Mouse (Mus musculus) gastrocnemius, adult 18-20 months (tissue): ENCODE measurements at regions not wholly inside any gene's neighbourhood (a gene's known extent, or its start where the extent isn't known, plus 50 kb on each side); places are given as distances from the start of the nearest gene placed in this dataset.

Source experiments
- DNase-seq: peaks from one replicate; pipeline ENCODE4 v3.0.0; 2021; ENCODE audit warnings: low spot score

- no peak for DNase-seq
These were observed 1402.3 kb upstream of the Lrrc6 start for GRCm38 (mm10) chr15:67902982-67903381.

- peak; percentile 75 for DNase-seq
These were observed 1400.5 kb upstream of the Lrrc6 start for GRCm38 (mm10) chr15:67901191-67901601.

DNA sequence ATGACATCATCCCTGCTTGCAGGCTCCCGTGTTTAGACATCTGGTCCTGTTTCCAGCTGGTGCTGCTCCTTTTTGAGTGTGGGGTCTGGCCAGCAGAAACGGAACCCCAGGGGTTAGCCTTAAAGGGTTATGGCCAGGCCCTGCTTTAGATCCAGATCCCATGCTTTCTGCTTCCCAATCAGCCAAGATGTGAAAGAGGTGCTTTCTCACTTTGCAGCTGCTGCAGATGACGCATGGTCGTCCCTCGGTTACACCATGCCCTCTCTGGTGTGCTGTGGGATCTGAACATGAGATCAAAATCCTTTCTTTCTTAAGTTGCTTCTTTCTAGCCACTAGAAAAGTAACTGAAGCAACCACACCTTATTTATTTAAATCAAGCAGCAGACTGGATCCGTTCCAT is 1399.1 kb upstream of the Lrrc6 start:
- DNase-seq: no peak

DNA sequence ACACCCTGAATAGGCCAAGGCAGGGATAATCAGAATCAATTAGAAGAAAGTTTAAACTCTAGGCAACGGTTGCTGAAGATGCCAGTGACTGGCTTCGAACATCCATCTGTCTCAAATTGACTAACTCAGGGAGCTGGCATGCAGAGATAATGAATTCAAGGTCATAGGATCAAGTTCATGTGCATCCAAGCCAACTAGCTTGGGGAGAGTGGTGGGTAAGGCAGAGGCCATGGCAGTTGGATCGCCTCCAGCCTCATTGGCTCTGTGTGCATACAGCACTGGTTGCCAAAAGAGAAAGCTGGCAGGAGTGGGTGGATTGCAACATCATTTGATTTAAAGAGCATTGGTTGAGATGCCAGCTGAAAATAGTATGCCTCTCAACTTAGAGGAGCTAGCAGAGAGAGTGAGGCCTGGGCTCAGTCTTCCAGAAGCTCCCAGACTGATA is 1398.3 kb upstream of the Lrrc6 start:
- peak; percentile 21 for DNase-seq

GRCm38 (mm10) chr15:67892066-67892465 is 1391.4 kb upstream of the Lrrc6 start:
- DNase-seq: no peak

- no peak for DNase-seq
These were observed 1390.0 kb upstream of the Lrrc6 start for GRCm38 (mm10) chr15:67890612-67891304.

GRCm38 (mm10) chr15:67888548-67888947 is 1387.8 kb upstream of the Lrrc6 start:
- DNase-seq: no peak

DNA sequence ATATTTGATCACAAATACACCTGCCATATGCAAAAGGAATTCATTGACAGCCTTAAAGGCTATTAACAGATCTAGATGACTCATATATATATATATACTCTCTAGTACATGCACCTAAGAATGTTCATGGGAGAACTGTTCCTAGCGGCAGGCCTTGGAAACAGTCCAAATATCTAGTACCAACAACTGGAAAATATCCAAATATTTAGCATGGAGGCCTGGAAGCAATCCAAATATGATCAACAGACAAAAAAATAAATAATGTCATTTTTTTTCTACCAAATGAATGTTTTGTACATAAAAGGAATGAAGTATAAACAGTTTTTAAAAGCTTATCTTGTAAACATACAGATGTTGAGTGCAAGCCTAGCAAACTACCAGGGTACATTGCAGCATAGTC is 1354.6 kb upstream of the Lrrc6 start:
- DNase-seq: no peak

- no peak for DNase-seq
These were observed 1349.4 kb upstream of the Lrrc6 start for GRCm38 (mm10) chr15:67850118-67850517.

GRCm38 (mm10) chr15:67845707-67846106 is 1345.0 kb upstream of the Lrrc6 start:
- no peak for DNase-seq

- no peak for DNase-seq
These were observed 1340.0 kb upstream of the Lrrc6 start for GRCm38 (mm10) chr15:67840671-67841070.

- DNase-seq: no peak
These were observed 1325.2 kb upstream of the Lrrc6 start for GRCm38 (mm10) chr15:67825796-67826484.

GRCm38 (mm10) chr15:67823226-67823625 is 1322.5 kb upstream of the Lrrc6 start:
- no peak for DNase-seq

- DNase-seq: no peak
These were observed 1299.2 kb upstream of the Lrrc6 start for GRCm38 (mm10) chr15:67799871-67800270.

DNA sequence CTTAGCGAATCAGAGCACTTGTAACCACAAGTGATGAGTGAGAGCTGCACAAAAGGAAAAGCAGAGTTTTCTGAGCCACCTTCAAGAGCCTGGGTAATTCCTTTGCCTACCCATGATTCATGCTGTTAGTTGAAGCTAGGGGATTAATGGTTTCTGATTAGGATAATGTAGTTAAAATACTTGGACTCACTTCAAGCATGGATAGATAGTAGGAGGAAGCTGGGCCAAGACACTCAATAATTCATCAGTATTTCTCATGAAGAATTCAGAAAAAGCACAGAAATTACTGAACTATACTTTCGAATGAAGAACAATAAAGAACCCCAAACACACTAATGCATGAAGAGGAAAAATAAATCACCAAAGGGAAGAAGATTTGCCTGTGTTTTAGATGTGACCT is 1294.9 kb upstream of the Lrrc6 start:
- no peak for DNase-seq

DNA sequence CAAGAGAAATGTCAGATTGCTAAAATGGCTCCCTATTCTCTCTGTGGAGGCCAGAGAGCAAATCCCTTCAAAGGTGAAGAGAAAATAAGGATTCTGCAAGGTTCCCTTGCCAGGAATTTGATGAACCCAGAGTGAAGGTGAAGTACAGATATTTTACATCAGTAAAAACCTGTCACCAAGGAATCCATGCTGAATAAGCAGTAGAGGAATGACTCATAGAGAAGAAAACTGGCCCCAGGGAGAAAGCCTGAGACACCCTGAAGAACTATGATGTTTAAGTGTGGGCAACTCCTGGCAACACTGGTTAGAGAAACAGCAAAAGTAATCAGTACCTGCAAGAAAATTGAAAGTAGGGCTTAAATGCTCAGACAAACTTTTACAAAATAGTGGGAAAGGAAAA is 1292.1 kb upstream of the Lrrc6 start:
- no peak for DNase-seq

- DNase-seq: no peak
These were observed 1287.9 kb upstream of the Lrrc6 start for GRCm38 (mm10) chr15:67788587-67788986.

DNA sequence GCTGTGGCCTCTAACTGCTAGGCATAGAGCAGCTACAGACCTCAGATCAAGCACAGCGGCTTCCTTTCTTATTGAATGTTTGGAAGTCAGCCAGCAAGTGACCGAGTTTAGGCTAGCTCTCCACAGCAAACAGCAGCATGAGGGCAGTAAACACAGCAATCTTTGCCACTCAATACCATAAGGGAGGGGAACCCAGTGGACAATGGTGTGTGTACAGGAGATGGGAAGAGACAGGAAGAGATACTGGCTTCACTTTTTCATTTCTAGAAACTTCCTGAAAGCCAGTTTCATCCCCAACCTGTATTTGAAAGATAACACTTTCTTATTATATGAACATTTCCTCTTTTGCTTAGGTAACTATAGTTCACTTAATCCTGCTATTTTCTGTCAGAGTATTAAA is 1284.9 kb upstream of the Lrrc6 start:
- no peak for DNase-seq

DNA sequence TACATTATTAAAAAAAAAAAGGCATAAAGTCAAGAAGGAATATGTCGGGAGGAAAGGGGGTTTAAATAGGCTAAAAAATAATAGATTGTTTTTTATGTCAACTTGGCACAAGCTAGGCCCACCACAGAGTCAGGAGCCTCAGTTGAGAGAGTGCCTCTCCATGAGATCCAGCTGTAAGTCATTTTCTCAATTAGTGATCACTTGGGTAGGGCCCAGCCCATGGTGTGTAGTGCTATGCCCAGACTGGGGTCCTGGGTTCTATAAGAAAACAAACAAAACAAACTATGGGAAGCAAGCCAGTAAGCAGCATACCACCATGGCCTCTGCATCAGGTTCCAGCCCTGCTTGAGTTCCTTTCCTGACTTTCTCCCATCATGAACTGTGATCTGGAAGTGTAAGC is 1283.0 kb upstream of the Lrrc6 start:
- DNase-seq: no peak

- DNase-seq: no peak
These were observed 1281.8 kb upstream of the Lrrc6 start for GRCm38 (mm10) chr15:67782505-67782904.

DNA sequence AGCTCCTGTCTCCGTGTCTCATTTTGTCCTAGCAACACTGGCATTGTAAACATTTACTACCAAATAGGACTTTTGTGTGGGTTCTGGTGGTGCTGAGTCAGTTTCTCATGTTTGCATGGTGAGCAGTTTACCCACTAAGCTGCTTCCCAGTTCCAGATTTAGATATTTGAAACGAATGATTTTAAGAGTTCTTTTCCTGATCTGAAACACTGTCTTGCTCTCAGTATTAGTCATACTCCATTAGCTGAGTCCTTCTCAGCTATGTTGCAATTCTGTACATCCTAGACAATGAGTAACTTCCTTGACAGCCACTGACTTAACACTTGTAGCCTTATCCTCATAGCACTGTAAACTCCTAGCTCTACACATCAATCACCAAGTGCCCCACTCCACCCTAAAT is 1280.1 kb upstream of the Lrrc6 start:
- DNase-seq: no peak

GRCm38 (mm10) chr15:67767624-67768023 is 1266.9 kb upstream of the Lrrc6 start:
- no peak for DNase-seq

GRCm38 (mm10) chr15:67759221-67759620 is 1258.5 kb upstream of the Lrrc6 start:
- peak; percentile 67 for DNase-seq
